Mouse (Mus musculus): ENCODE measurements at regions not wholly inside any gene's neighbourhood (a gene's known extent, or its start where the extent isn't known, plus 50 kb on each side); places are given as distances from the start of the nearest gene placed in this dataset.
"Not testable (repeated sequence)": the region's sequence is repeated elsewhere in the genome, so short reads cannot be mapped to it uniquely, and the experiment has no call there.

- no peak for DNase-seq
Observed at GRCm38 (mm10) chr4:93567487-93568259, 232.4 kb upstream of the Tusc1 start.

GRCm38 (mm10) chr4:93555787-93556760 lies 220.8 kb upstream of the Tusc1 start:
- no peak for DNase-seq

- DNase-seq, result not testable (repeated sequence)
Observed at GRCm38 (mm10) chr4:93555181-93555580, 219.9 kb upstream of the Tusc1 start.

GRCm38 (mm10) chr4:93552489-93553160 lies 217.3 kb upstream of the Tusc1 start:
- DNase-seq, result no peak

- peak; percentile 58 for DNase-seq
Observed at GRCm38 (mm10) chr4:93551086-93551485, 215.8 kb upstream of the Tusc1 start.

- no peak for DNase-seq
Observed at GRCm38 (mm10) chr4:93540588-93540987, 205.3 kb upstream of the Tusc1 start.

- no peak for DNase-seq
Observed at GRCm38 (mm10) chr4:93527382-93527781, 192.1 kb upstream of the Tusc1 start.

GRCm38 (mm10) chr4:93520454-93521100 lies 185.3 kb upstream of the Tusc1 start:
- DNase-seq, result no peak

GRCm38 (mm10) chr4:93518925-93519324 lies 183.6 kb upstream of the Tusc1 start:
- DNase-seq, result no peak

- DNase-seq, result no peak
Observed at GRCm38 (mm10) chr4:93510771-93511170, 175.5 kb upstream of the Tusc1 start.

- DNase-seq, result no peak
Observed at GRCm38 (mm10) chr4:93496871-93497270, 161.6 kb upstream of the Tusc1 start.

- DNase-seq, result no peak
Observed at GRCm38 (mm10) chr4:93494319-93494718, 159.0 kb upstream of the Tusc1 start.

- no peak for DNase-seq
Observed at GRCm38 (mm10) chr4:93493905-93494304, 158.6 kb upstream of the Tusc1 start.

GRCm38 (mm10) chr4:93493326-93493725 lies 158.0 kb upstream of the Tusc1 start:
- no peak for DNase-seq

- DNase-seq, result no peak
Observed at GRCm38 (mm10) chr4:93488570-93488969, 153.3 kb upstream of the Tusc1 start.

GRCm38 (mm10) chr4:93486455-93486854 lies 151.1 kb upstream of the Tusc1 start:
- DNase-seq, result no peak

- no peak for DNase-seq
Observed at GRCm38 (mm10) chr4:93481247-93481646, 145.9 kb upstream of the Tusc1 start.

GRCm38 (mm10) chr4:93477189-93477767 lies 142.0 kb upstream of the Tusc1 start:
- no peak for DNase-seq

- DNase-seq, result no peak
Observed at GRCm38 (mm10) chr4:93467998-93468397, 132.7 kb upstream of the Tusc1 start.

GRCm38 (mm10) chr4:93467424-93467823 lies 132.1 kb upstream of the Tusc1 start:
- no peak for DNase-seq

- no peak for DNase-seq
Observed at GRCm38 (mm10) chr4:93451357-93451756, 116.0 kb upstream of the Tusc1 start.

- no peak for DNase-seq
Observed at GRCm38 (mm10) chr4:93450831-93451230, 115.5 kb upstream of the Tusc1 start.
